Mouse (Mus musculus) heart, postnatal 14 days (tissue): ENCODE measurements around the gene Slc25a4. TPM values are rescaled to one million over a fixed set of nuclear protein-coding genes. Genes with fewer than 3 reads are reported as not detected.
A peak's percentile ranks its signal among the peaks of the same experiment; 100 is the strongest.
"Not testable (repeated sequence)": the region's sequence is repeated elsewhere in the genome, so short reads cannot be mapped to it uniquely, and the experiment has no call there.

Experiments used
- DNase-seq, 2 experiments: peaks; one replicate each; pipeline ENCODE4 v3.0.0; 2021 to 2022
- intact Hi-C: fragments of 180-260 bp; cut with DNase I; formaldehyde crosslinking; loops from one replicate; pipeline ENCODE4 v1.15.1; 2025
- long read RNA-seq, 2 experiments: library from polyadenylated mRNA; stranded (forward); transcript quantifications; one replicate each; pipeline ENCODE4 v2.0.0; 2021
- total RNA-seq, 2 experiments: library from RNA; stranded (reverse); gene quantifications; 2 replicates each; pipeline ENCODE4 v1.2.3; 2021

The Slc25a4 gene
- 1,000 to 10,000 TPM; 4,839 to 4,843 TPM for total RNA-seq
- long read RNA-seq, experiment 1, transcript Slc25a4-201 (4 exons, 1,925 nt) = major isoform, 22,753 of 24,803 reads
- long read RNA-seq, experiment 1, partial matches to known transcripts = 83 of 24,803 reads
- long read RNA-seq, experiment 1, other reads (novel, unspliced or antisense) = 1,965 of 24,803 reads
- long read RNA-seq, experiment 2, transcript Slc25a4-201 (4 exons, 1,925 nt) = major isoform, 15,458 of 18,069 reads
- long read RNA-seq, experiment 2, partial matches to known transcripts = 64 of 18,069 reads
- long read RNA-seq, experiment 2, other reads (novel, unspliced or antisense) = 2,547 of 18,069 reads

DNA sequence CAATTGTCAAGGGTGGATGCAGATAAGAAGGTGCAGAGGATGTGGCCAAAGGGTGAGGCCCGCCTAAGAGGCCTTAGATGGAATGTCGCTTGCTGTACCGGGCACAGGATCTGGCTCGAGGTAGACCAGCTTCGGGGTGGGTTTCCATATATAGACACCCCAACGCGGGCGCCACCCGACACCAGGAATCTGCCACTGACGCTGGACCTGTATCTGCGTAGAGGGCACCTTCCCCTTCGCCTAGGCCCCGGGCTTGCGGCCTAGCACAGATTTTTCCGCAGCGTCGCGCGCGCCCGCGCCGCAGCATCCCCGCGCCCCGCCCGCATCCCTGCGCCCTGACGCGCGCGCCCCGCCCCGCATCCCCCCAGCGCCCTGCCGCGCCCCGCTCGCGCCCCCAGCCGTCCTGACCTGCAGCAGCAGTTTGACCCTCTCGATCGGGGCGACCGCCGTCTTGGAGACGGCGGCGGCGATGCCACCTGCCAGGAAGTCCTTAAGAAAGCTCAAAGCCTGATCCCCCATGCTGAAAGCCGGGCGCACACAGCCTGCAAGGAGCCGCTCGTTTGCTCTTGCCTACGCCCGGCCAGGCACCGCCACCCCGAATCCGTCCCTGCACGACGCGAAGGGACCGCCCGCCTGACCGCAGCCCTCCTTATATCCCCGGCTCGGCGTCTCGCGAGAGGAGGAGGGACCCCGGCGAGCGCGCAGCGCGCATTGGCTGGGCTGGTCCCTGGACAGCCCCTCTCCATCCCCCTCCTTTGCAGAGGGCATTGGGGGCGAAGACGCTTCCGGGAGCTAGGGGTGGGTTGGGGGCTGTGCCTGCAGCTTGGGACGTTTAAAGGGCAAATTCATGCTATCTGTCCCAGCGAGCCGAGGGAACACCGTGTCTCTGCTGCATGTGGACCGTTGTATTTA lies at the start of gene Slc25a4:
TSS of gene Slc25a4 (minus strand) at position 881 of the 912 bp plus-strand sequence.
- intact Hi-C loops = no loop called here
- peak; percentile 98 to 99 for DNase-seq

DNA sequence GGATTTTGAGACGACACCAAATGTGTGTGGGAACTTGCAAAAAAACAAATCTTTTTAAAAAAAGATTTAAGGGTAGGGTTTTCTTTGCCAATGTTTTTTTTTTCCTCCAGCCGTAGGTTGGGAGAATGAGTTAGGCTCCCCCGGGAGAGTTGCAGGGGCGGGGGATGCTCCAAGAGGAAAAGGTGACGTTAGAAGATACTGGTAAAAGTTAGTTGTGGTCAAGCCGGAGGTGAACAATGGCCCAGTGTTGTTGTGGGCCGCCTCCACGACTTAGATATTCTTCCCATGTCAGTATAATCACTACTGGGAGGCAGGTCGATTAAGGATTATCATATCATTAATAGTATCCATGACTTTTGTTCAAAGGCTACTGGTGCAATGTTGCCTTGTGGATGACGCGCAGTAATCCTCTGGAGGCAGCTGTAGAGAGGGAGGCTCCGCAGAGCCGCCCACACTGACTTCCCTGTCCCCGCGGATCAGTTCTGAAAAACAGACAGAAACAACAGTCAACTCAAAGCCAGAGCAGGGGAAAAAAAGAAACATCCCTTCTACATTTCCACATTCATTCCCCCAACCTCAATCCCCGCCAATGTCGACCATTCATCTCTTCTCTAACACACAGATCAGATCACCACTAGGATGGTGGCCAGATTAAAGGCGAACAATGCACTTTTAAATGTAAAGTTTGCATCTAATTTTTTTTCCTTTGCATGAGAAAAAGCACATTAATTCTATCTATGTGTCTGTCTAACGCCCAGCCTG lies 47.0 kb upstream of the Slc25a4 start:
- intact Hi-C loops = no loop called here
- no peak for DNase-seq

DNA sequence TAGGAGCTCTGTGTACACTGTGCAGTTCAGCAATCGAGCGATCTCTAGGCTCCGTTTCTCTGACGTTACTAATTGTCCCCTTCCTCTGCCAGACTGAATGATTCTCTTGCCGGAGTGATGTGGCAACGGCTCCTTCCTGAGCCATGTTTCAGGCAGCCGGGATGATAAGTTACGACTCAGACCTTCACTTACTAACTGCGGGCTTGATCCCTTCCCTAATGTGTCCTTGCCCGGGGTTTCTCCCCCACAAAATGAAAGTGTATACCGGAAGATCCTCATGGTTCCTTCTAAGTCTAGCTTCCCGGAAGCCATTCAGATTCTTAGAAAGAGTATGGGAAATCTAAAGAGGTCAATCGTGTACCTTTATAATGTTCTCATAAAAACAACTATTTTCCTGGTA lies 41.4 kb upstream of the Slc25a4 start:
- intact Hi-C loops = no loop called here
- no peak for DNase-seq

DNA sequence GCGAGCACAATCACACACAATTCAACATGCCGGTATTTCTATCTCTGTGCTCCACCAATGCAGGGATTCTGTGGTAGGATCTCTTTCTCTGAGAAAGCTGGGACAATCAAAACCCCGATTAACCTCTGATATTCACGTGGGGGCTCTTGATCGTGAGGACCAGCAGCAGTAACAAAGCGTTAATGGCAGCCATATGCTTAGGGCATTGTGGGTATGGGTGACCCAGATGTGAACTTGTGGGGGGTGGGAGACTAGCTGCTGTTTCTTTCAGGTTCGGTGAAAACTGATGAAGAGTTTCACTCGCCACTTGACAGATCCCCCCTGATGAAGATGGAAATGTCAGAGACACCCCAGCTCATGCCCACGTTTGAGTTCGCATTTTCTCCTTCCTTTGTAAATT lies 40.5 kb upstream of the Slc25a4 start:
- intact Hi-C loops = no loop called here
- no peak for DNase-seq

DNA sequence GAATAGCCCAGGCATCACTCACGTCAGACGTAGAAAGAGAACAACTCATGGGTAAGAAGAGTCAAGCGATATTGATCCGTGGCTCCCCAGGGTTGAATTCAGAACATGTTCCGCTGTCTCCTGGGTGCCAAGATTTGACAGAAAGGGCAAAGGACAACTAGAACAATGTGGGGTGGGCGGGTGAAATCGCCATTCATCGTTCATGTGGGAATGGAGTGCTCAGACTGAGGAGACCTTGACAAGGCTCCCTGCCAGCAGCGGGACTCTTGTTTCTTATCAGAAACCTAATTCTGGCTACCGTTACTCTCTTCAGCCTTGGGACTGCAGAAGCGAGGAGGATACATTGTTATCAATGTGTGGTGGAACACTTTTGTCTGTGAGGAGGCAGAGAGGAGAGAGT lies 35.3 kb upstream of the Slc25a4 start:
- no peak for DNase-seq
- intact Hi-C loops = no loop called here

DNA sequence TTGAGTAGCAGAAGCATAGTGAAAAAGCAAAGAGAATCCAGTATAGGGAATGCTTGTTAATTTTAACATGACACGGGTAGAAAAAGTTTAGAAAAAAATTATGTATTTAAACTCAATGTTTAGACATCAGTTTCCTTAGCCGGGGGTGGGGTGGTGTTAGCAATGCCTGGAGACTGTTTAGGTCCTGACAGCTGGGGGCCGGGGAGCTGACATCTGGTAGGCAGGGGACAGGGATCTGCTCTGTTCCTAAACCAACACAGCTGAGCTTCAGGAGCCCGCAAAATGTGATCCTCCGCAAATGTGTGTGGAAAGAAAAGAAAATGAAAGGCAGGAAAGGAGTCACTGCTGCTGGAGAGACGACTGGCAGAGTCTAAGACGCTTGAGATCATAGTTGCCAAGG lies 31.9 kb upstream of the Slc25a4 start:
- intact Hi-C loops = loop anchor here (1.0 to 2.0 kb wide), 3 partner anchors 24 to 62 kb away; no protein-coding TSS in a partner anchor
- no peak for DNase-seq

DNA sequence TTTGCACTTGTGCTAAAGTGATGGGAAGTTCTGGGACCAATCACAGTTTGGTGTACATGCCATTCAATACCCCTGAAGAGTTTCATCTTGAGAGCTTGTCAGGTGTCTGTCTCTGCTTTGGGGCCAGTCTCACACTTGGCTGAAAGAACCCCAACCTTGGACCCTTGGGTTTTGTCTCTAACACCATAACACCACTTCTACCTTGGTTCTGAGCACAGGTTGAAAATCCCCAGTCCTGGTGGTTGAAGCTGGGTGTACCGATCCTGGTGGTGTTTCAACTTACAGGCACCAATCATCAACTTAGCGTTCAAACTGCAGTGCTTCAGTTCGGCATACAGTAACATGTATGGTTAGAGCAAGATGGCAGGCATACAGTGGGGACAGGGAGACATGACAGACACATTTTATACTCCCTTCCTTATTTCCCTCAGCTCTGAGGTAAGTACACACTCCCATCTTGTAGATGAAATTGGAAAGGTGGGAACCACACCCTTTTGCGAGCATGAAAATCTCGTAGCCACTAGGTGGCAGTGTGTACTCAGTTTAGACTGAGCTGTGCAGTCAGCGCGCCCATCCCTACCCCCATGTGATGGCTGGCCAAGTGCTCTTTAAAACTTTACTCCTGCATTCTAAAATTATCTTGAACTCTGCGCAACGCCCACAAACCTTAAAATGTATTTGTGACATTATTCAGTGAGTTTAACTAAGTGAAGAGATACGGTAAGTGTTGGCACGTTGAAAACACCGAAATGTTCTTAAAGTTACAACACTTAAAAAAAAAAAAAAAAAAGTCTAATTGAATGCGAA lies 30.7 kb upstream of the Slc25a4 start:
- peak; percentile 78 to 89 for DNase-seq
- intact Hi-C loops = loop anchor here (1.0 to 2.0 kb wide), 4 partner anchors 25 to 305 kb away; no protein-coding TSS in a partner anchor

DNA sequence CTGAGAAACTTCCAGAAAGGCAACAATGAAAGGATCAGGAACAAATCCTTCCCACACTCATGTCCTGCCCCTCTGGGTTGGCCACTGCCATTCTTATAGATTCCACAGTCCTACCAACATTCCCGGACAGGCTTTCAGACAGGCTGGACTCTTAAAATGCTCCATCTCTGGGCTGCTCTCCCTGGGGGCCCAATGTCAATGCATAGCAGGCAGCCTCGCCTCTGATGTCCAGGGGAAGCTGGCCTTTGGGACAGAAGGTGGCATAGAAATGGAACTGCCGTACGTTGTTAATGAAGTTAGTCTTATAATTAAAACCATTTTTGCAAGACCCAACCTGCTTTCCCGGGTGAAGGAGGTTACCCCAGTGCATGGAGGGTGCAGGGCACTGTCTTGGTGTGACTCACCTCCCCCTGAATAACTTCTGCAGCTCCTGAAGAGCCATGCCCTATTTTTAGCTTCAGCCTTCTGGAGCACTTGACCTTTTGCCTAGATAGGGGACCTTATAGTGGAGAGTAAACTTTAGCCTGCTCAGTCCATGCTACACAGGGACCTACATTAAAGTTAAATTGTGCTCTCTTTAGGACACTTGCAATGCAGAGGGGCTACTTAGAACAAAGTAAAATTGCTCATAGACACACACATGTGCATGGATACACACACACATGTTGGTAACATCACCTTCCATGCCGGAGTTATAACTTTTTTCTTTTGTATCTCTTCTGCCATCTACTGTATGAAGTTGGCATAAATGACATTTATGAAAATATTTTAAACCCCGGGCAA lies 25.5 kb upstream of the Slc25a4 start:
- DNase-seq = peak in 1 of 2 experiments; percentile 38
- intact Hi-C loops = loop anchor here (2.0 kb wide), 1 partner anchor 52 kb away; no protein-coding TSS in a partner anchor

DNA sequence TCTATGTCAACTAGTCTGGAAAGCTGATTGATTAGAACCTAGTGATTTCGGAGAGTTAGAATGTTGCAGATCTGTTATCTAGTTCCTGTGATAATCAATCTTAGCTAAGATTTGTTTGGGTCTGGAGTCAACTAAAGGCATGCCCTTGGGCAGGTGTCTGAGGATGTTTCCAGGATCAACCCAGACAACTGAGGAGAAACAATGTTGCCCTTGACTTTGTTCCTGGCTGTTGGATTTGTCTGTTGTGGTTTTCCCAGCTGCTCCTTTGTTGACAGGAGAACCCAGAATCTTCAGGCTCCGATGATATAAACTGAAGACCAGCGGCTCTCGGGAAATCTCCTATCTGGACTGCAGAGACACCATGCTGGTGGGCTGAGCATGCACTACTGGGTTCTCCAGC lies 23.7 kb upstream of the Slc25a4 start:
- no peak for DNase-seq
- intact Hi-C loops = no loop called here

DNA sequence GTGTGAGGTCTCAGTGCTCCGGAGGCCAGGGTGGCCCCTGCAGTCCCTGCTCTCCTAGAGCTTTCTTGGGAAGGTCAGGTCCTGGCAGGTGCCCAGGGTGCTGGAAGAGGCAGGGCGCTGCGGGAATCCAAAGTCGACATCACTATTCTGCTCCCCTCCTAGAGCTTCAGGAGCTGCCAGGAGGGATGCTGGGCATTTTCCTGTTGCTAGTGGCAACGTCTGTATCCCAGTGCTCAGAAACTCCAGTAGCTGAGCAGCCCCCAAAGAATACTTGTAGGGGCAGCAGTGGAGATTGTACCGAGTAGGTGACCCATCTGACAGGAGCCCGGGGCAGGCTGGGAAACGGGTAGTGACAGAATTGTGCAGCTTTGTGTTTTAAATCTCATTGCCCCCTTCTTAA lies 21.7 kb upstream of the Slc25a4 start:
- intact Hi-C loops = no loop called here
- peak in 1 of 2 experiments; percentile 27 for DNase-seq

DNA sequence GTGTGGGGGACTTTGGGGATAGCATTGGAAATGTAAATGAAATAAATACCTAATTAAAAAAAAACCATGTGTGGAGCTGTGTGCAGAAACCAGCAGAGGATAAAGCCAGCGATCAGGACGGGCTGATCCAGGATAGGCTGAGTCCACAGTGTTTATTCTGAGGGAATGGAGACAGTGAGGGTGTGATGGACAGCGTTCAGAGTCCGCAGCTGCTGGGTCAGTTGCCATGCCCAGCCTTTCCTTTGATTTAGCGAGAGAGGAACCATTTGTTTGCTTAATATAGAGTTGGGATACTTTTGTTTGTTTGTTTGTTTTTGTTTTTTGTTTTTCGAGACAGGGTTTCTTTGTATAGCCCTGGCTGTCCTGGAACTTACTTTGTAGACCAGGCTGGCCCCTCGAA lies 20.9 kb upstream of the Slc25a4 start:
- DNase-seq, intact Hi-C loops: not testable (repeated sequence)

DNA sequence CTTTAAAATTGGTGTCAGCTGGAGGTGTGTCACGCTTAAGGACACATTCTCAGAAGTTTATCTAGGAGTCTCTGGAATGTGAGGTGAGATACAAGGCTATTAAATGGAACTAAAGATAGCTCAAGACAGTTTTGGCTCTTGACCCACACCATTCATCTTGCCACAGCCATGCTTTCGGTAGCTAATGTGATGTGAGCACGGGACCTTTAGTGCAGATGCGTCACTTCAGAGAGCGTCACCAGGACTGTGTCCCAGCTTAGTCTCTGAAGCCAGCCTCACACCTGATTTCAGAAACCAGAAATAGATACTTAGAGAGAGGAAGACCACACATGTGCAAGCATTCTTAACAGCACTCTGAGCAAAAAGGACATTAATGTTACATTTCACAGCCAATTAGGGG lies 15.5 kb upstream of the Slc25a4 start:
- intact Hi-C loops = no loop called here
- no peak for DNase-seq

DNA sequence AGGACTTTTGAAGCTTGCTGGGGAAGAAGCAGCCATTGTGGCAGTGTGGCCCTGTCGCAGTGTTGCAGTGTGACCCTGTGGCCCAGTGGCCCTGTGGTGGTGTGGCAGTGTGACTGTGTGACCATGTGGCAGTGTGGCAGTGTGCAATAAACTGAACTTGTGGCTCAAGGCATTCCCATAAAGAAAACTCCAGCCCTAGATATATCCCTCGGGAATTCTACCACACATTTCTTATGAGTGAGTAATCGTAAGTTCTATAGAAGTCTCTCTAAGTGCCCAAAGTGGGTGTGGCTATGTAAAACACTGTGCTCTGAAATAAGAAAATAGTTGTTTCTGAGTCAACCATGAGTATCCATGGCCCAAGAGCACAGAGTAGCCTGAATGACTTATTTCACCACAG lies 14.4 kb upstream of the Slc25a4 start:
- intact Hi-C loops = no loop called here
- DNase-seq = no peak

DNA sequence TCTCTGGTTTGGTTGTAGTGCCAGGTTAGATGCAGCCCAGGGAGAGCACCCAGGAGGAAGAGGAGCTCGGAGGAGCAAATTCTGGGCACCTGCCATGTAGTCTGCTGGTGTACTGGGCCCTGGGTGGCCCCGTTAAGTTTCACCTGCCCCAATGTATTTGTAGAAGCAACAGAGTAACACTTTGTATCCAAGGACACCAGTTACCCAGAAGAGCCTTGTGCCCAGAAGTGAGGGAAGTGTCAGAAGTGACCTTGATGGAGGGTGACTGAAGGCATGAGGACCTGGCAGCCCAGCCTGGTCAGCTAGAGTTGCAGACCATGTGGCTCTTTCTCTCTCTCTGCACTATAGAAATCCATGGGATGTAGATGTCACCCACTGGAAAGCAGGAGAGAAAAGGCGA lies 9.5 kb upstream of the Slc25a4 start:
- intact Hi-C loops = no loop called here
- peak in 1 of 2 experiments; percentile 30 for DNase-seq

DNA sequence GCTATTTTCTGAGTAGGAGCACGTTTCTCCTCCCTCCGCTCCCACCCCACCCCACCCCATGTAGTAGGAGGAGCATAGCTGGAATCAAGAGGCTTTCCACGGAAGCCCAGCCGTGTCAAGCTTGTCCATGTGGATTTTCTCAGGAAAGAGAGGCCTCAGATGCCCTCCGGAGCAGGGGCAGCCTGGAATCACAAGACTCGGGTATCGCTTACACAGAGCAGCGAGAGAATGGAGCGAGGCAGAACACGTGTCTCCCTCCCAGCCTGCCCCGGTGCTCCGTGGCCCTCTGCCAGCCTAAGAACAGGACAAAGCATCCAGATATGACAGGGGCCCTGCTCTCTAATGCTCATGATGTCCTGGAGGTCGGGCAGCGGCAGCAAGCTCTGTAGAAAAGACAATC lies 5.8 kb upstream of the Slc25a4 start:
- intact Hi-C loops = no loop called here
- DNase-seq = peak; percentile 79 to 84

DNA sequence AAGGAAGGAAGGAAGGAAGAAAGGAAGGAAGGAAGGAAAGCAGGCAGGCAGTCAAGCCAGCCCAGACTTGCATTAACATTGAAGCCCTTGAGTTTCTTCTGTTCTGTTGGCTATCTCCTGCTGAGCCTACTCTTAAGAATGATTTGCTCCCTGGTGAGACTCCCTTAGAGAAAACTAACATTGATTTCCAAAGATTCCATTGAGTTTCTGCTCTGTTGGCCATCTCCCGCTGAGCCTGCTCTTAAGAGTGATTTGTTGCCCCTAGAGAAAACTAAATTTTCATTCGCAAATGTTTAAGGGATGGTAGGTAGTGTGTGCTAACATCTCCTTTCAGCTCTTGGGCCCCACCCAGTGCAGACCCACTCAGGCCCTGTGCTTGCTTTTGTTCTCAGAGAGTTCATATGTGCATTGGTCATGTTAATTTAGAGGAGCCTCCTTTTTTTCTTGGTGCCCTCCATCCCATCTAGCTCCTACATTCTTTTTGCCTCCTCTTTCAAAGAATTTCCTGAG lies 2.9 kb upstream of the Slc25a4 start:
- intact Hi-C loops = no loop called here
- no peak for DNase-seq

DNA sequence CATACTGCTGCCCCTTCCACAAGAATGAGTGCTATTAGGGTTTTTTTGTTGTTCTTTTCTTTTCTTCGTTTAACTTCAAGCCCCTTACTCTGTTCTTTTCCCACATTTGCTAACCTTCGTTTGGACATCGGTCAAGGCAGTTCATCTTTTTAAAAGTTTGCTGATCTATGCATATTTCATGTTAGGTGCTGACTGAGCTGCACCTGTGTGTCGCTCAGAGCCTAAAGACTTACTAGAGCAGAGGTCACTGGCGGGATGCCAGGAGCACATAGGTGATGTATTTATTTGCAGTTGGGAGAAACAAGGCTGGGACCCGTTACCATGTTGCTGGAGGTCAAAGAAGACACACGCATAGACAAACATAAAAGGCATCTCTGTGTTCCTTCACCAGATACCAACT lies 1.1 kb upstream of the Slc25a4 start:
- intact Hi-C loops = no loop called here
- DNase-seq = peak; percentile 39 to 57

DNA sequence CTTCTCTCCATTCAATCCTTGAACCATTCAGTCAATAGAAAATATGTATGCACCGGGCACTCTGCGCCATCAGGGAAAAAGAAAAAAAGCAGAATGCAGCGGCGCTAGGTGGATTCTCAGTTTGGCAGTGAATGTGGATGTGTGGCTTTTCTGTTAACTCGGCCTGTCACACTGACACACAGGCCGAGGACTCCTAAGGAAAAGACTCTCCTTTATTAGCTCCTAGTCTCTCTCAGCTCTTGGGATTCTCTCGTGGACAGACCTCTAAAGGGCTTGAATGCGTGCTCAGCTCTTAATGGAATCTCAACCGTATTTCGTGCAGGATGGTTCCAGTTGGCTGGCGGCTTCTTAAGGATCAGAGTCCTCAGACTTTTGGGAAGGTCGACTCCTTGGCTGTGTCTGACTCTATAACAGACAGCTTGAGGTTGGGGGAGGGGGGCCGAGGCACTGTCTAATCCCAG lies 557 bp upstream of the Slc25a4 start:
- peak in 1 of 2 experiments; percentile 19 for DNase-seq
- intact Hi-C loops = no loop called here

DNA sequence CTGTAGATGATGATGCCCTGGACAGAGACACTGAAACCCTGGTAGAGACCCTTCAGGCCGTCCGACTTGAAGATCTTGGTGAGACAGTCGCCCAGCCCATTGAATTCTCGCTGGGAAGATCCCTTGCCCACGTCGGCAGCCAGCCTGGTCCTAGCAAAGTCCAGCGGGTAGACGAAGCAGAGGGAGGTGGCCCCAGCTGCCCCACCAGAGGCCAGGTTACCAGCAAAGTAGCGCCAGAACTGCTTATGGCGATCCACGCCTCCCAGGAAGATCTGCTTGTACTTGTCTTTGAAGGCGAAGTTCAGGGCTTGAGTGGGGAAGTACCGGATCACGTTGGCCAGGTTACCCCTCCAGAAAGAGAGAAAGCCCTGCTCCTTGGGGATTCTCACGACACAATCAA lies 2.0 kb downstream of the Slc25a4 start:
- peak in 1 of 2 experiments; percentile 12 for DNase-seq
- intact Hi-C loops = no loop called here
